Mouse (Mus musculus) olfactory bulb, adult 2 months (tissue): Measurements from ENCODE around the gene Frmd5.

Experiments
- CTCF ChIP-seq: fragments of 200-500 bp; IDR thresholded peaks from 2 replicates; pipeline ENCODE4 v1.5.1; 2012; ENCODE audit warnings: low read depth, mild to moderate bottlenecking, low read length, moderate library complexity; ENCODE audit not compliant: insufficient read depth
- POLR2A ChIP-seq: fragments of 200-500 bp; IDR thresholded peaks from 2 replicates; pipeline ENCODE4 v1.6.1; 2012; ENCODE audit warnings: mild to moderate bottlenecking, low read depth, low read length, moderate library complexity; ENCODE audit not compliant: insufficient read depth

DNA sequence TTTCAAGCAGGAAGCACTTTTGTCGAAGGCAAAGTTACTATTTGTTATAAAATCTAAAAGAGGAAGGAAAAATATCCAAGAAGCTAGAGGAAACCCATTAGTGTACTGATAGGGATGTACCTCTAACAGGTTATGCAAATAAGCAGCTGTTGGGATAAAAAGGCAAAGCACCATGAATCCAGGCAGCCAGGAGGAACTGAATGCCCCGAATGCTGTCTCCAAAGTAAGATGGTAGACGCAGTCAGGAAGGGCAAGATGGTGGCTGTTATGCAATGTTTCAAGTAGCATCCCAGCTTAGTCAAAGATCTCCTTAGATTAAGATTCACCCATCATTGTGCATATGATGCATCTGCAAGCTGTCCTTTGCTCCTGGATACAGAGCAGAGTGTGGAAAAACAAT is 2.2 kb upstream of the Frmd5 start:
- TF ChIP-seq CTCF (no peak), POLR2A (no peak)
